31 mouse cellular contexts compared by ENCODE assay signal in genomic region chr2:131864262-131864796, GRCm38 (mm10). TPM values are rescaled to one million over a fixed set of nuclear protein-coding genes. Genes with fewer than 3 reads are reported as not detected.
DNase-seq lines count a peak whose midpoint lies in the region; ATAC-seq and TF ChIP-seq lines count a peak whose summit lies in the region.
"Had no signal": no experiment of that assay in that cellular context is flagged by ENCODE, and none has a peak within 500 bp of the region (broad histone marks: within the 10 kb centered on the region; RNA-seq: fewer than 3 reads in every experiment).

No protein-coding gene starts in this region.

- no peak overlapping the region for H3K4me3 ChIP-seq in layer of hippocampus, adult 2 months
- no peak overlapping the region for H3K4me3 ChIP-seq in liver, embryonic 13.5 days (replicated peaks)
- H3K4me3 ChIP-seq: embryonic facial prominence, embryonic 12.5 days; erythroblast, embryonic 14.5 days; heart, adult 2 months; heart, embryonic 13.5 days; hindbrain, embryonic 13.5 days; limb, embryonic 10.5 days; midbrain, embryonic 12.5 days; neural tube, embryonic 12.5 days had no signal

- 56% methylated on average over 2 of the region's 2 CpGs for WGBS in liver, embryonic 13.5 days (ENCODE audit: insufficient replicate concordance)

- H3K27ac ChIP-seq in layer of hippocampus, adult 2 months = peak overlapping the region; percentile 89
- H3K27ac ChIP-seq in liver, embryonic 13.5 days = peak overlapping the region; percentile 62
- H3K27ac ChIP-seq: embryonic facial prominence, embryonic 12.5 days; heart, adult 2 months; heart, embryonic 13.5 days; hindbrain, embryonic 13.5 days; limb, embryonic 10.5 days; midbrain, embryonic 12.5 days; neural tube, embryonic 12.5 days had no signal

- no peaks in the 10 kb centered on the region for H3K27me3 ChIP-seq in liver, embryonic 13.5 days
- H3K27me3 ChIP-seq: embryonic facial prominence, embryonic 12.5 days; heart, embryonic 13.5 days; hindbrain, embryonic 13.5 days; midbrain, embryonic 12.5 days; neural tube, embryonic 12.5 days had no signal

- peaks cover 32% of the 10 kb centered on the region for H3K4me1 ChIP-seq in liver, embryonic 13.5 days (replicated peaks)
- H3K4me1 ChIP-seq: heart, embryonic 13.5 days; limb, embryonic 10.5 days; neural tube, embryonic 12.5 days had no signal

- no peaks in the 10 kb centered on the region for H3K9me3 ChIP-seq in liver, embryonic 13.5 days (replicated peaks)
- H3K9me3 ChIP-seq: embryonic facial prominence, embryonic 12.5 days; heart, embryonic 13.5 days; hindbrain, embryonic 13.5 days; limb, embryonic 10.5 days; midbrain, embryonic 12.5 days; neural tube, embryonic 12.5 days had no signal

- H3K4me2 ChIP-seq in liver, embryonic 13.5 days = no peak overlapping the region
- H3K4me2 ChIP-seq: embryonic facial prominence, embryonic 12.5 days; heart, embryonic 13.5 days; hindbrain, embryonic 13.5 days; midbrain, embryonic 12.5 days; neural tube, embryonic 12.5 days had no signal

- H3K36me3 ChIP-seq in liver, embryonic 13.5 days = no peaks in the 10 kb centered on the region
- H3K36me3 ChIP-seq: embryonic facial prominence, embryonic 12.5 days; heart, embryonic 13.5 days; hindbrain, embryonic 13.5 days; limb, embryonic 10.5 days; midbrain, embryonic 12.5 days; neural tube, embryonic 12.5 days had no signal

- H3K9ac ChIP-seq in liver, embryonic 13.5 days = no peak overlapping the region
- H3K9ac ChIP-seq: embryonic facial prominence, embryonic 12.5 days; heart, embryonic 13.5 days; hindbrain, embryonic 13.5 days; midbrain, embryonic 12.5 days; neural tube, embryonic 12.5 days had no signal

- no peak for TF ChIP-seq CTCF in layer of hippocampus, adult 2 months (conservative IDR thresholded peaks at IDR 0.05)
- TF ChIP-seq CTCF in brain, embryonic 14.5 days (IDR thresholded peaks at IDR 0.05; ENCODE audit: borderline replicate concordance, extremely low read depth, insufficient read depth, insufficient read length) = no peak

- ATAC-seq in liver, embryonic 13.5 days (ENCODE audit: low read depth) = peak; percentile 80
- peak; percentile 72 for ATAC-seq in megakaryocyte-erythroid progenitor cell, adult 5-6 weeks (replicated peaks; ENCODE audit: low FRiP score, low TSS enrichment, poor library complexity, severe bottlenecking)
- ATAC-seq: inflammation-experienced regulatory T-cells, adult 6 months; lung, postnatal 0 days had no signal

- no peak for DNase-seq in layer of hippocampus, adult 2 months (ENCODE audit: low spot score in 2 of 2)
- no peak for DNase-seq in layer of hippocampus, adult 11-12 months (ENCODE audit: low spot score)
- peak; percentile 9 for DNase-seq in brain, embryonic 14.5 days (ENCODE audit: low read depth)
- DNase-seq in liver, embryonic 13.5 days = peak; percentile 28
- DNase-seq in urinary bladder, postnatal 4 days (ENCODE audit: low spot score in 2 of 2) = no peak
- no peak for DNase-seq in Muller cell, postnatal 12 days (ENCODE audit: inconsistent ontology term)
- DNase-seq in MN1 (ENCODE audit: low spot score) = no peak
- DNase-seq: adrenal gland, postnatal 14 days; cerebellum, adult 11-12 months; gastrocnemius, postnatal 25 days; heart, adult 2 months; kidney, adult 18-20 months; kidney, postnatal 4 days; thymus, postnatal 14 days had no signal

- no peak for TF ChIP-seq POLR2A in brain, embryonic 14.5 days (IDR thresholded peaks at IDR 0.05; ENCODE audit: borderline replicate concordance, extremely low read depth, insufficient read depth, insufficient read length, poor library complexity, severe bottlenecking)

RNA-seq across cellular contexts. Expression of gene Erv3, which starts 4.8 kb away (rescaled TPM):
- total RNA-seq in layer of hippocampus, adult 2 months (2021) = under 1 TPM in 1 of 2 experiments, not detected in 1; 0.12 TPM
- 0.03 and 0.04 TPM in 2 replicates for polyA plus RNA-seq in brain, embryonic 14.5 days (2012; rRNA removed)
- polyA plus RNA-seq in liver, embryonic 13.5 days (2015; fragmentation: Nextera tagmentation; extraction: Ambion mirVana) = not detected in 2 replicates
- not detected in 2 replicates for total RNA-seq in megakaryocyte-erythroid progenitor cell, adult 5-6 weeks (2014; fragmentation: Nextera tagmentation)
- not detected in 2 replicates for total RNA-seq in megakaryocyte-erythroid progenitor cell, adult 5-6 weeks (2017)
- total RNA-seq: adrenal gland, postnatal 14 days; ES-E14; gastrocnemius, postnatal 25 days; heart, adult 2 months; heart, postnatal 25 days; liver, adult 2 months had no signal
- polyA plus RNA-seq: embryonic facial prominence, embryonic 12.5 days; erythroblast, embryonic 14.5 days; heart, adult 2 months; heart, embryonic 13.5 days; hindbrain, embryonic 13.5 days; inflammation-experienced regulatory T-cells, adult 6 months; kidney, embryonic 16.5 days; limb, embryonic 10.5 days; liver, adult 2 months; lung, postnatal 0 days; midbrain, embryonic 12.5 days; neural tube, embryonic 12.5 days; spleen, adult 2 months; stomach, embryonic 14.5 days had no signal

RNA-seq across cellular contexts. Expression of gene Prnp, which starts 45.4 kb away (rescaled TPM):
- total RNA-seq in layer of hippocampus, adult 2 months (2021) = 100 to 1,000 TPM; 984 to 990 TPM
- polyA plus RNA-seq in brain, embryonic 14.5 days (2012; rRNA removed) = 99.5 and 108 TPM in 2 replicates
- 30.3 and 32.3 TPM in 2 replicates for polyA plus RNA-seq in liver, embryonic 13.5 days (2015; fragmentation: Nextera tagmentation; extraction: Ambion mirVana)
- total RNA-seq in megakaryocyte-erythroid progenitor cell, adult 5-6 weeks (2014; fragmentation: Nextera tagmentation) = 7.6 and 8.8 TPM in 2 replicates
- 14.2 and 14.3 TPM in 2 replicates for total RNA-seq in megakaryocyte-erythroid progenitor cell, adult 5-6 weeks (2017)

RNA-seq across cellular contexts. Expression of gene Prn, which starts 45.4 kb away (rescaled TPM):
- total RNA-seq in layer of hippocampus, adult 2 months (2021) = not detected
- not detected in 2 replicates for polyA plus RNA-seq in brain, embryonic 14.5 days (2012; rRNA removed)
- polyA plus RNA-seq in liver, embryonic 13.5 days (2015; fragmentation: Nextera tagmentation; extraction: Ambion mirVana) = 0.28 TPM in 1 of 2 replicates, not detected in the other
- not detected in 2 replicates for total RNA-seq in megakaryocyte-erythroid progenitor cell, adult 5-6 weeks (2014; fragmentation: Nextera tagmentation)
- not detected in 2 replicates for total RNA-seq in megakaryocyte-erythroid progenitor cell, adult 5-6 weeks (2017)
- total RNA-seq: ES-E14; left cerebral cortex, adult 8-10 months; liver, adult 2 months had no signal
- polyA plus RNA-seq: embryonic facial prominence, embryonic 12.5 days; erythroblast, embryonic 14.5 days; heart, adult 2 months; heart, embryonic 13.5 days; hindbrain, embryonic 13.5 days; inflammation-experienced regulatory T-cells, adult 6 months; limb, embryonic 10.5 days; liver, adult 2 months; lung, postnatal 0 days; midbrain, embryonic 12.5 days; neural tube, embryonic 12.5 days; spleen, adult 2 months; stomach, embryonic 14.5 days had no signal

Comparison
In these comparisons a context has a peak if more than half of its experiments do, and no peak if none do; other contexts are left out.
1. DNase-seq: peak in brain, embryonic 14.5 days (single experiment) and liver, embryonic 13.5 days (single experiment); none in layer of hippocampus, adult 2 months (0 of 2), layer of hippocampus, adult 11-12 months (single experiment), urinary bladder, postnatal 4 days (0 of 2), Muller cell, postnatal 12 days (single experiment) and MN1 (single experiment).
2. RNA of gene Prnp, which starts 45.4 kb away (total RNA-seq): 984 to 990 TPM in layer of hippocampus, adult 2 months; 7.6 to 14.3 TPM in megakaryocyte-erythroid progenitor cell, adult 5-6 weeks; every median in the first group is over 10 times any median in the second.